Mouse (Mus musculus) B cell, adult 2 months (primary cell): ENCODE data around the gene Trip6.

Experiments
- DNase-seq, 2 experiments: peaks; one replicate each; pipeline ENCODE4 v3.0.0; 2022

Gene Trip6

GRCm38 (mm10) chr5:137263897-137264720, 50.1 kb downstream of the Trip6 start:
- no peak for DNase-seq
